Mouse (Mus musculus) monocyte, adult 5-6 weeks (primary cell): ENCODE data around the gene Ptpn3. TPM values are rescaled to one million over a fixed set of nuclear protein-coding genes. Genes with fewer than 3 reads are reported as not detected.
A peak's percentile ranks its signal among the peaks of the same experiment; 100 is the strongest.

Experiments used
- ATAC-seq: fragments of 153-309, 156-312 bp; replicated peaks from 2 replicates; pipeline ENCODE4 v1.8.0; 2017; ENCODE audit warnings: mild to moderate bottlenecking; ENCODE audit not compliant: low TSS enrichment, insufficient number of reproducible peaks, severe bottlenecking, poor library complexity, low FRiP score
- total RNA-seq: library from RNA; stranded (forward); fragments of 200-1000, 200-491, 200-594 nt; gene quantifications from 3 replicates; pipeline ENCODE4 v1.2.3, GENCODE M21; 2017

Ptpn3 gene
- total RNA-seq, 1 experiment from 2014 or later: 0.19 TPM

DNA sequence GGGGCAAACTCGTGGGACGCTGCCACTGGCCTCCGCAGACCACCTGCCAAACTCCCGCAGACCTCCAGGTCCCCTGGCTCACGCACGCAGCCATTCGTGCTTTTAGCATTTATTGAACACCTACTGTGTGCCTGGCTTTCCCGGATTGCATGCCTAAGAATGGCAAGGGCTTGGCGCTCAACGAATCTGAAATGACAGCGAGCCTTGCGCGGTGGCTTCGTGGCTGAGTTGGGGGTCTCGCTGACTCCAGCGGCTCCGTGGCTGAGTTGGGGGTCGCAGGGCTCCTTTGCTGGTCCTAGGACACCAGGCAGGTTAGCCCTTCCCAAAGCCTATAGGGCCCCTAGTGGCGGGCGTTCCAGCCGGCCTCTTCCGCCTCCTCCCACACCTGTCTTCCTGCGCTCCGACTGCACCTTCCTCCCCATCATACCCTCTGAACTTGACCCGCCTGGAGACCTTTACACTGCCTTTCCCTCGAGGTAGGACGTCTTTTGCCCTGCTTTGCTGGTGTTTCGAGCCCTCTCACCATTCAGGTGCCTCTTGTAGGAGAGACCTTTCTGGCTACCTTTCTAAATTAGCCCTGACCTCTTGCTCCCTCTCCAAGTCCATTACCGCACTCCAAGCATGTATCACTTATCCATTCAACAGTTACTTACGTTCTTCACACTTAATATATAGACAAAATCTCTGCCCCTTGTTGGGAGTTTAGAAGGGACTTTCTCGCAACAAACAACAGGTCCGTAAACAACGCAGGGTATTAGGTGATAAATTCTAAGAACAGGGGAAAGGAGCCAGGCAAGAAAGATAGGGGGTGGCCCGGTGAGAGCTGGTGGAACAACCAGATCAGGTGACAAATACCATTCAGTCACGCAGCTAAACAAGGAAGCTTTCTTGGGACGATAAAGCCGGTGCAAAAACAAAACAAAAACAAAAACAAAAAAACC is 898 bp downstream of the Ptpn3 start:
- no peak for ATAC-seq

DNA sequence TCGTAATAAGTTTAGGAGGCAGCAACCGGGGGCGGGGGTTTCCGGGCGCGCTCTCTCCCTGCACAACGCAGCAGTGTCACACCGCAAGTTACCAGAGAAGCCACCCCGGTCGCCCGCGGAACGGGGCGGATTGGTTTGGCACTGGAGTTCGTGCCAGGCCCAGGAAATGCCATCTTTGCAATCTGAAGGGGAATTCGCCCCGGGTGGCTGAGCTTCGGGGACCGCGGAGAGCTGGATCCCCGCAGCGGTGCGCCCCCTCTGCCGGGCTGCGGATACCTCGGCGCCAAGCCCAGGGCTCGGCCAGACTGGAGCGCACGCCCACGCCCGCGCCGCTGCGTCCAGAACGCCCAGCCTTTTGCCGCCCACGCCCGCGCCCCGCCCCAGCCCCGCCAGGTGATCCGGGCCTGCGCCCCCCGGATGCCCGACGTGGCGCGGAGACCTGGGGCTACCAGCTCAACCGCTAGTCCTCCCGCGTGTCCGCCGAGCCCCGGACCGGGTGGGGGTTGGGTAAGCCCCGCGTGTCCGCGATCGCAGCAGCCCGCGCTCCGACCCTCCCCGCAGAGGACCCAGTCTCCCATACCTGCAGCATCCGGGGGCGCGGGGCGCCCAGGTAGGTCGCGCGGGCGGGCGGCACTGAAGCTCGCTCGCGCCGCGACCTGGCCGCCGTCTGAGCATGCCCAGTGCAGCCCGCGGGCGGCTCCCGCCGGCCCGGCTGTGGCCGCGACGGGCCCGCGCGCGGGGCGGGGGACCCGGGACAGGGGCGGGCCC is 1.8 kb downstream of the Ptpn3 start:
- no peak for ATAC-seq

DNA sequence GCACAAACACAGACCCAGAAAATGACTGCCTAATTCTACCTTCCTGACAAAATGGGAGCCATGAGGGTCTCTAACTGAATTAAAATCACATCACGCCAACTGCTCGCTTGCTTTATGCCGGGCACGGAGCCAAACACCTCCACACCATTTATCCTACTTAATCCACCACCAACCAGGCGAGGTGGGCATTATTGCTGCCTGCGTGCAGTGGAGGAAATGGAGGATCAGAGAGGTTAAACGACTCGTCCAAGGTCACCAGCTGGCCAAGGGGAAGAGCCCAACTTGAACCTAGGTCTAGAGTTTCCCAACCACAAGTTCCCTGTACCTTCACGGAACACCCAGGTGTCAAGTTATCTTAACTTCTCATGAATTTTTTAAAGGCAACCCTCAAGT is 2.3 kb downstream of the Ptpn3 start:
- ATAC-seq: no peak

DNA sequence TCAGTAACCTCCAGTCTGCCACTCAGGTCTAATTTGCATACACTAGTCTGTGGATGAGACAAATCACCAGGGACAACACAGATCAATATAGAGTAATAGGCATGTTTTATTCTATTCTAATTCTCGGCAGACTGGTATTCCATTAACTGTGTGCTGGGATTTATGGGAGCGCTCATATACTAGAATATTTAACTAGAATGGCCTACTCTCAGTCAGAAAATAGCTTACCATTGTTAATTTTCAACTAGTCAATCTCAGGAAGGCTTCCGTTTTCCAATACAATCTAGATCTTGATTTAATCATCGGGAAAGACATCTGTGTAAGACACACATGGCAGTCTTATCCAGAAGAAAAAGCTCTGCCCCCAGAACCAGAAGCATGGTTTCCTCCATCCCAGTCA is 3.5 kb downstream of the Ptpn3 start:
- no peak for ATAC-seq

DNA sequence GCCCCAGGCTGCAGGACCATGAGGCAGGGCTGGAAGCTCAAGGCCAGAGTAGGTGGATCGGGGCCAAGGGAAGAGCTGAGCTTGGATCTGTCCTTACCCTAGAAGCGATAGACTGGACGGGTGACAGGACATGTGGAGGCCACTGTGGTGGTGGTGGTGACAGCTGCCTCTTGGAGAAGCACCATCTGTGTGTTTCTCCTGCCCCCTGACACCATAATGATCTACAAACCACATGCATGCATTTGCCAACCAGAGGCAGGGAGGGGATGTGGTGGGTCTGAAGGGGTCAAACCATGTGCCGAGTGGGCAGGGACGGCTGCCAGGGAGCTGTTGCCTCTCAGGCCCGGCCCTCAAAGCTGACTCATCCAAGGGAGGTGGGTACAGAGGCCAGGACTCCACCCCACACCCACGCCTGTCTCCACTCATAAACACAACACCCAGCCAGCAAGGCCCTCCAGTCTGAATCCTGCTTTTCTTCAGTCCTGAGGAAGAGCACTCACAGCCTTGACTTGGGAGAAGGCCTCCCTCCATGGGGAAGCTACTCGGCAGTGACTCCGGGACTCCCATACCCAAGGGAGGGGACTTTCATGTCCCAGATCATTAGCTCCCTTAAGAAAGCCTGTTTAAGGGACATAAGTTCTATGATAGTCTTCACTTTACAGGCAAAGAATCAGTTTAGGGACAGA is 6.5 kb downstream of the Ptpn3 start:
- ATAC-seq: peak; percentile 31; the same call in 1 of the 2 replicates

DNA sequence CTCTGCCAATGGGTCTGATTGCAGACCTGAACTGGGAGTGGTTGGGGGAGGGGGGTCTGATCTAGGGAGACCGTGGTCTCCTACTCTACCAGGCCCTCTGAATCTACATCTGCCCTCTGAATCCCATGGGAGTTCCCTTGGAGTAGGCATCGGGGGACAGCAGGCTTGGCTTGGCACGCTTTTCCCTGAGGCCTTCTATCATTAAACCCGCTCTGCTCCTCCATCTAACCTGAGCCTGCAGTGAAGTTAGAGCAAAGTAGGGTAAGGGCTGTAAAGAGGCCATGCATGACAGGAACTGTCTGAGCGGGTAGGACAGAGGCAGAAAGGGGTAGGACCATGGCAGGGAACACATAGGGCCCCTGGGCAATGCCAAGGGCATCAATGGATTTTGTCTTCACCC is 9.0 kb downstream of the Ptpn3 start:
- ATAC-seq: no peak

DNA sequence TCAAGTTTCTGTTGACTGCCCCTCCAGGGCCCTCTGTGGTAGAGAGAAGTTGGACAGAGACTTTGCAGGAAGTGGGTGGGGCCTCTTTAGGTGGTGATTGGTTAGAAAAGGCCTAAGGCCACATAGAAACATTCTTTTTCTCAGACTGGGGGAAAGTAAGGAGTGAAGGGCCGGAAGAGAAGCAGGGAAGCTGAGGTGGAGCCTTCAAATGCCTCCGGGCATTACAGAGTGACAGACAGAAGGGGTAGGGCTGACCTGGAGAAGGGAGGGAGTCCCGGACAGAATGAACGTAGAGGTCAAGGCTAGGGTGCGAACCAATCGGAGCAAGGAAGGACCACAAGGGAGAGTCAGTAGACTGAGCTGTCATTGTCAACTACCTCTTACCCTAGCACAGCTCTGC is 11.6 kb downstream of the Ptpn3 start:
- ATAC-seq: no peak

DNA sequence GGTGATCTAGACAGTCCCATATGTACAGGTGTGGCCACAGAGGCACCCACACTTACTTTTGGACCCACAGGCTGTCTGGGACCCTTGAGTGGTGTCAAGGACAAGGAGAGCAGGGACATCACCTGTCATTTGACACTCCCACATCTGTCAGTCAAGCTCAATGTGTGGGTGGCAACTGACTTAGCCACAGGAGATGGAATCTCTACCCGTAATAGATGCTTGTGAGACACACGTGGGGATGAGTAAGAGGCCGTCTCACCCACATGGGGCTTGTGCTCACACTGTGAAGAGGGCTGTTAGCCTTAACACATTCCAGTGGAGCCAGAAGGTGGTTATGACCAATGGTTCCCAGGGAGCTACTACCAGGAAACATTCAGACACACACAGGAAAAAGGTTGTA is 13.8 kb downstream of the Ptpn3 start:
- ATAC-seq: no peak

DNA sequence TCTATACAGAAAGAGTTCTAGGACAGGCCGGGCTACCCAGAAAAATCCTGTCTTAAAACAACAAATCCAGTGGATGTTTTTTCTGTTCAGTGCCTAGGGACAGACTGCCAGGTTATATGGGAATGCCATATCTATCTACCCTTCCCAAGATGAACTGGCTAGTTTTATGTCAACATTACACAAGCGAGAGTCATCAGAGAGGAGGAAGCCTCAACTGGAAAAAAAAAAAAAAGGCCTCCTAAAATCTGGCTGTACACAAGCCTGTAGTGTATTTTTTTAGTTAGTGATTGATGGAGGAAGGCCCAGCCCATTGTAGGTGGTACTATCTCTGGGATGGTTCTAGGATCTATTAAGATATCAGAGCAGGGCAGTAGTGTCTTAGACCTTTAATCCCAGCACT is 16.4 kb downstream of the Ptpn3 start:
- ATAC-seq: no peak

DNA sequence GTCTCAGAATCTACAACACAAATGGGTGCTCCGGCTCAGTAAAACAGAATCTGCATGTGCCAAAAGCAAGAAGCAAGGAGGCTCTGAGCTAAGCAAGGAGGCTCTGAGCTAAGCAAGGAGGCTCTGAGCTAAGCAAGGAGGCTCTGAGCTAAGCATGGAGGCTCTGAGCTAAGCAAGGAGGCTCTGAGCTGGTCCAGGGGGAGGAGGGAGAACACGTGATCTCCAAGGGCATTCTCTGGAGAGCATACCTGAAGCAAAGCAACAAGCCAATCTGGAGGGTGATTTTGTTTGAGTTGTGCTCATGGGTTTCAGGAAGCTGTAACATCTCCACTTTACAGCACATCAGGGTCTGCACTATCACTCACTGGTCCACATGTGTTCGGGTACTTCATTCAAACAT is 18.4 kb downstream of the Ptpn3 start:
- no peak for ATAC-seq

DNA sequence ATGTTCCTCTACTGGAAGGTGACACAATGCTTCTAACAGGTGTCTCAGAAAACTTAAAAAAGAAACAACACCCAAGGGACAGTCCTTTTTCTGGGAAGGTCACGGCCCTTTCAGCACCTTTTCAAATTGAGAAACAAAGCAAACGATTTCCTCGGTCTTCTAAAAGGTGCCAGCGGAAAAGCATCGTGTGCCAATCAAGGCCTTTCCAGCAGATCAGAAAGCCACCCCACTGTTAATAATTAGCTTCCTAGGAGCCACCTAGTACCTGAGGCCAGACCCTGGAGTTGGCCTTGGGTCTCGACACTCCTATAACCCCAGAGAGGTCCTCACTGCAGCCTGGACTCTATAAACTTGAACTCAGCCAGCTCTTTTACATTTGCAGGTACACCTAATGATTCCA is 19.0 kb downstream of the Ptpn3 start:
- ATAC-seq: no peak

DNA sequence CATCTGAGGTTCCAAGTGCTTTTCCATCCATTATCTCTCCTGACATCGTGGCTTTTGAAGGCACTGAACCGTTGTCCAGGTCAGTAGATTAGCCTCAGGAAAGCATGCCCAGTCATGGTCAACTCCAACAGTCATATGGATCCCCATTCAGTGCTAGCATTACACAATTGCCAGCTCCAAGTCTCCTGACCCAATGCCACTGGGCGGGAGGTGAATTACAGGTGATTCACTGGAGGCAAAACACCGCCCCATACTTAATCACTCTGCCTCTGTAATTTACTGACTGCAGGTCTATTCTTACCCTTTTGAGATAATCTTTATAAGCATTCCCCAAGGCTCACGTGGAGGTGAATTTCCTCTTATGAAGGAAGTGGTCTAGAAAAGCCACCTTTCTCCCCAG is 19.5 kb downstream of the Ptpn3 start:
- no peak for ATAC-seq

DNA sequence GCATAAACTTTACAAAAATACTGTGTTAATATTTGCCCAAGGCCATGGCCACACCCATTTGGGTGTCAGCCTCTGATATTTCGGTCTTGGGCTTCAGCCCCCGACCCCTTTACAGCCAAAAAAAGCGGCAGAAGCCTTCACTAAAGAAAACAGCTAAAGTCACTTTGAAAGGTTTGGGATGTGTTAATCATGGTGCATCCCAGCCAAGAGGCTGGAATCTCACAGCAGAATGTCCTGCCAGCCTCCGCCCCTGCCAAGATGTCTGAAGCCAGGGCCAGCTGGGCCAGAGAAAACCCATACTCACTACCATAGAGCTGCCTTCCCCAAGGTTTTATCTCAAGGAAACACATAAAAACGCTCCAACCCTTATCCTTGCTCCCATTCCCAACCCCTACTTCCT is 20.7 kb downstream of the Ptpn3 start:
- no peak for ATAC-seq

DNA sequence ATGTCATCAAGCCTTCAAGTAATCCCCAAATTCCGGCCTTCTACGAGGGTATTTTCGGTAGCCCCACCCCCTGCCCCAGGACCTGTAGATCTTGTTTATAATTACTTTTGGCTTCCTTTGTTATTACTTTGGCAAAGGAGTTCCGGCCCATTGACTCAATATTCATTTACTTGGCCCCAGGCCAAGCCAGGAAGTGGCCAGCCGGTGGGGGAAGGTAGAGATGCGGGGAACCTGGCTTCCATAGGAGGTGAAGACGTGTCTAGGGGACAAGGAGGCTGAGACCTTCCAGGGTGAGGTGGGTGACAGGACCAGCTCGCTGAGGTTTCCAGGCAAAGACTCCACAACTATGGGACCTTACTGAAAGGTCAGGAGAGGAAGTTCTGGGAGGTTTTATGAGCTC is 22.4 kb downstream of the Ptpn3 start:
- no peak for ATAC-seq

DNA sequence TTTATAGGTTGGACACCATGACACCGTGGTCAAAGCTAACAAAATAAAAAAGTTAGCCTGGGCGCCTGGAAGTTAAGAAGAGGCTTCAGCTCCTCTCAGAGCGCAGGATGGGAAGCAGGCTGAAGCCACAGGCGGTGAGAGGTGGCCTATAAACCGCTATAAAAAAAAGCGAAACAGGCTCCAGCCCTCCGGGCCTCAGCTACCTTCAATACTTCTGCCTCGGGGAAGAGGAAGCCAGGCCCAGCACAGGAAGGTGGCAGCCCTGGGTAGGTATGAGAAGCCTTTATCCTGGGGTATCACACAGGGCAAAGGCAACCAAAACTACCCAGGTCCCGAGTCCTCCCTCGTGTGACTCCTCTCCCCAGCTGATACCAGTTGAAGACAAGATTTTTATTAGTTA is 22.8 kb downstream of the Ptpn3 start:
- ATAC-seq: no peak

DNA sequence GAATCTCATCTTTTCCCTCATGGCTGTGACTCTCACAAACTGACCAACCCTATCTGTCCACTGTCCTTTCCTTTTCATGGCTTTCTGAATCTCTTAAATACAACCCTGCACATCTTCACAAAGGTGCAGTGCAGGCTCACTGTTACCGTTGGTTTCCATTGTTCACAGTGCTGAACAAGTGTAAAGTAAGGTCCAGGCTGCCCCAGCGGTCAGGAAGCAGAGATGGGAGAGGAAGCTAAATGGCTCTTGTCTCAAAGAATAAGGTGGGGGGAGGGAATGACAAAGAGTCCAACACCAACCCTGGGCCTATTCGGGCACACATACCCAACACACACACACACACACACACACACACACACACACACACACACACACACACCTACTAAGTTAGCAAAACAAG is 24.0 kb downstream of the Ptpn3 start:
- ATAC-seq: no peak

DNA sequence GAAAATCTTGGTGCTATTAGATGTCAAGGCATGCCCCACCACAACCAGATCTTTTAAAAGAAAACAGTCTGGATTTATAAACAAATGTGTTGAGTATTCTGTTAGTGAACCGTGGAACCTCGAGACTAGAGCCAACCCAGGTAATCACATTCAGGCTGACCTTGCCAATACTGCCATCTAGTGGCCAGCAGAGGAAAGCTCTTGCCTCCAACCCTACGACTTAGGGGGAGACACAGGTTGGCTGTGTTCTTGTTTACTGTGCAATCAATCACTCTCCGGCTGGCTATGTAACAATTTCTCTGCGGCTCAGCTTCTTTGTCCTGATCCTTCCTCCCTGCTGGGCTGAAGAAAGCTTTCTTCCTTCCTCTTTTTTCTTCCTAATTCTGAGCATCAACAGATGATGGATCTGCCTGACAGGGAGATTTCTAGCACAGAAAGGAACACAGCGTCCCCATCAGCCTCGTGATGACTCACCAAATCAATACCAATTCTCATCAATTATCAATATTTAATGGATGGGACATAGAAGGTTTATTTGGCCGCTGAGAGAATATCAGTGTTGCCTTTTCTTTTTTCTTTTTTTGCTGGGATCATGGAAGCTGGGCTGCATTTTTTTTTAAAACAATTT is 26.4 kb downstream of the Ptpn3 start:
- peak; percentile 71 for ATAC-seq

DNA sequence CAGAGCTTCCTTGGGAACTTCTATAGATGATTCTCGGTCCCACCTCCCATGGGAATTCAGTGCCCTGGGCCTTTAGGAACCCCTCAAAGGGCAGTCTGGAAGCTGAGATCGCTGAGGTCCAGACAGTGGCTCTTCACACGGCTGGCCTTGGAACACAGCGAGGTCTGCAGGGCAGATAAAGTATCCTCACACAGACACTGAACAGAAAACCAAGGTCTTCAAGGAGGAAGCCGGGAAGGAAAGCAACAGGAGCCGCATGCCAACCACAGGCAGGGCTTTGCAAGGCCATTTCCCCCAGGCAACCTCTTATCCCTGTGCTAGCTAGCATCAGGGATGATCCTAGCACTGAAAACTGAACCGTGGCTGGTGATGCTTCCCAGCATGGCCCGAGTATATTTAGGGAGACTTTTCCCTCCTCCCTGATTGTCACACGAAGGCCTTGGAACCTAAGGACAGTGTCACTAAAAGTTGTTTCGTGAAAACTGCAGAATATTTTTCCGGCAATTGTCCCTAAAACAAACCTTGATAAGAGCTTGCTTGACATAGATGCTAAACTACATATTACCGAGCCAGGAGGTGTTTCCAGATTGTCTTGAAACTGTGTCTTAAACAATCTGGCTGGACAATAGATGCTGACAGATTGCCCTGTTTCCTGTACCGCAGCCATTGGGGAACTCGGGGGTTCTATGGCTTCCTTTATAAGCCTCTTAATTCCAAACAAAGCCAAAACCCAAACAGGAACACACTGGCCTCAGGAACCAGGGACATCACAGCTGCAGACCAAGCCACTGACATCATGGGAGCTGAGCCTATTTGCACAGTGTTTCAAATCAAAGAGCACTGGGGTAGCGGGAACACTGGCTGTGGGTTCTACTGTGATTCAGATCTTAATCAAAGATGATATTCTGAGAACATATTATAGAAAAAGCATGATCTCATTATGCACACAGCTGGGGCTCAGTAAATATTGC is 27.8 kb downstream of the Ptpn3 start:
- no peak for ATAC-seq
